Mouse (Mus musculus): ENCODE results near the gene Grm3. TPM values are rescaled to one million over a fixed set of nuclear protein-coding genes. Genes with fewer than 3 reads are reported as not detected.

Gene Grm3
- total and polyA plus RNA-seq, 3 experiments, result not detected

GRCm38 (mm10) chr5:9669002-9669401 is 56.0 kb downstream of the Grm3 start:
- Histone ChIP-seq H3K79me2 (ENCODE audit: control insufficient read depth, insufficient read depth, low read length, poor library complexity) (no peaks in the 10 kb centered on the region), H3K4me3 (ENCODE audit: control insufficient read depth in 1 of 2, insufficient read depth in 1 of 2, low read depth in 2 of 2, low read length in 2 of 2) (no peak overlapping the region), H3K4me1 (ENCODE audit: control insufficient read depth in 1 of 2, insufficient read depth in 2 of 2, low read length in 2 of 2) (no peaks in the 10 kb centered on the region), H3K9me3 (replicated peaks; ENCODE audit: insufficient read depth, low read length) (no peaks in the 10 kb centered on the region), H3K9ac (ENCODE audit: control insufficient read depth, low read depth, low read length, poor library complexity, severe bottlenecking) (no peak overlapping the region), H3K27me3 (ENCODE audit: control insufficient read depth in 1 of 2, insufficient read depth in 2 of 2, low read length in 2 of 2) (no peaks in the 10 kb centered on the region), H3K36me3 (ENCODE audit: control insufficient read depth in 1 of 2, insufficient read depth in 2 of 2, low read length in 2 of 2) (no peaks in the 10 kb centered on the region), H3K27ac (ENCODE audit: control insufficient read depth, low read depth, low read length) (no peak overlapping the region)
- no peak for DNase-seq (ENCODE audit: low read depth, low spot score)
- TF ChIP-seq NRF1 (IDR thresholded peaks at IDR 0.05; ENCODE audit: insufficient read depth, low read depth, low read length, poor library complexity, severe bottlenecking), result no peak
- no peak for TF ChIP-seq MYB (IDR thresholded peaks at IDR 0.05; ENCODE audit: low read depth, low read length)
- TF ChIP-seq GATA1 (IDR thresholded peaks at IDR 0.05; ENCODE audit: low read depth, low read length), result no peak
- TF ChIP-seq RAD21 (IDR thresholded peaks at IDR 0.05; ENCODE audit: low read depth, low read length), result no peak
- TF ChIP-seq ELF1 (IDR thresholded peaks at IDR 0.05; ENCODE audit: low read depth, low read length), result no peak
- TF ChIP-seq ZC3H11A (IDR thresholded peaks at IDR 0.05; ENCODE audit: low read depth, low read length), result no peak
- no peak for TF ChIP-seq ETS1 (IDR thresholded peaks at IDR 0.05; ENCODE audit: low read depth, low read length)
- no peak for TF ChIP-seq MEF2A (IDR thresholded peaks at IDR 0.05; ENCODE audit: extremely low read depth, insufficient replicate concordance, low read depth, low read length, poor library complexity, severe bottlenecking)
- TF ChIP-seq TAL1 (IDR thresholded peaks at IDR 0.05; ENCODE audit: low read length), result no peak
- TF ChIP-seq RCOR1 (IDR thresholded peaks at IDR 0.05; ENCODE audit: low read depth, low read length), result no peak
- TF ChIP-seq TBP (IDR thresholded peaks at IDR 0.05; ENCODE audit: low read depth, low read length), result no peak

- Histone ChIP-seq H3K4me1 (ENCODE audit: control insufficient read depth in 1 of 2, insufficient read depth in 2 of 2, low read length in 2 of 2) (no peaks in the 10 kb centered on the region), H3K9me3 (replicated peaks; ENCODE audit: insufficient read depth, low read length) (no peaks in the 10 kb centered on the region), H3K79me2 (ENCODE audit: control insufficient read depth, insufficient read depth, low read length, poor library complexity) (no peaks in the 10 kb centered on the region), H3K36me3 (ENCODE audit: control insufficient read depth in 1 of 2, insufficient read depth in 2 of 2, low read length in 2 of 2) (no peaks in the 10 kb centered on the region), H3K4me3 (ENCODE audit: control insufficient read depth in 1 of 2, insufficient read depth in 1 of 2, low read depth in 2 of 2, low read length in 2 of 2) (no peak overlapping the region), H3K27ac (ENCODE audit: control insufficient read depth, low read depth, low read length) (no peak overlapping the region), H3K27me3 (ENCODE audit: control insufficient read depth in 1 of 2, insufficient read depth in 2 of 2, low read length in 2 of 2) (no peaks in the 10 kb centered on the region), H3K9ac (ENCODE audit: control insufficient read depth, low read depth, low read length, poor library complexity, severe bottlenecking) (no peak overlapping the region)
- TF ChIP-seq CHD2 (IDR thresholded peaks at IDR 0.05; ENCODE audit: low read length) (no peak), GABPA (IDR thresholded peaks at IDR 0.05; ENCODE audit: low read depth, low read length) (no peak), SIN3A (IDR thresholded peaks at IDR 0.05; ENCODE audit: low read length) (no peak)
- no peak for DNase-seq (ENCODE audit: low read depth, low spot score)
Observed at GRCm38 (mm10) chr5:9663416-9663815, 61.6 kb downstream of the Grm3 start.

GRCm38 (mm10) chr5:9661870-9662589 is 62.9 kb downstream of the Grm3 start:
- Histone ChIP-seq H3K4me1 (ENCODE audit: control insufficient read depth in 1 of 2, insufficient read depth in 2 of 2, low read length in 2 of 2) (no peaks in the 10 kb centered on the region), H3K9me3 (replicated peaks; ENCODE audit: insufficient read depth, low read length) (no peaks in the 10 kb centered on the region), H3K79me2 (ENCODE audit: control insufficient read depth, insufficient read depth, low read length, poor library complexity) (no peaks in the 10 kb centered on the region), H3K36me3 (ENCODE audit: control insufficient read depth in 1 of 2, insufficient read depth in 2 of 2, low read length in 2 of 2) (no peaks in the 10 kb centered on the region), H3K9ac (ENCODE audit: control insufficient read depth, low read depth, low read length, poor library complexity, severe bottlenecking) (no peak overlapping the region), H3K27ac (ENCODE audit: control insufficient read depth, low read depth, low read length) (no peak overlapping the region), H3K27me3 (ENCODE audit: control insufficient read depth in 1 of 2, insufficient read depth in 2 of 2, low read length in 2 of 2) (no peaks in the 10 kb centered on the region), H3K4me3 (ENCODE audit: control insufficient read depth in 1 of 2, insufficient read depth in 1 of 2, low read depth in 2 of 2, low read length in 2 of 2) (no peak overlapping the region)
- TF ChIP-seq ZC3H11A (IDR thresholded peaks at IDR 0.05; ENCODE audit: low read depth, low read length) (no peak), CHD2 (IDR thresholded peaks at IDR 0.05; ENCODE audit: low read length) (no peak), TAL1 (IDR thresholded peaks at IDR 0.05; ENCODE audit: low read length) (no peak), MYC (IDR thresholded peaks at IDR 0.05; ENCODE audit: low read depth, low read length) (no peak), POLR2A (IDR thresholded peaks at IDR 0.05; ENCODE audit: control insufficient read depth in 1 of 2, insufficient read depth in 1 of 2, low read depth in 1 of 2, low read length in 2 of 2, poor library complexity in 1 of 2) (no peak), UBTF (IDR thresholded peaks at IDR 0.05; ENCODE audit: borderline replicate concordance, insufficient read depth, low read depth, low read length) (no peak)
- no peak for DNase-seq (ENCODE audit: low read depth, low spot score)

All from MEL (cell line).